Mouse (Mus musculus) olfactory bulb, adult 2 months (tissue): ENCODE measurements at regions not wholly inside any gene's neighbourhood (a gene's known extent, or its start where the extent isn't known, plus 50 kb on each side); places are given as distances from the start of the nearest gene placed in this dataset.

Source experiments
- H3K27ac ChIP-seq: fragments of 200-500 bp; 2 replicates; pipeline ENCODE4 v1.5.1; 2012; ENCODE audit warnings: low read depth, low read length; ENCODE audit not compliant: insufficient read depth
- H3K4me1 ChIP-seq: fragments of 200-500 bp; 2 replicates; pipeline ENCODE4 v1.6.1; 2012; ENCODE audit warnings: low read length; ENCODE audit not compliant: control insufficient read depth, insufficient read depth
- H3K4me3 ChIP-seq: fragments of 200-500 bp; 2 replicates; pipeline ENCODE4 v1.5.1; 2012; ENCODE audit warnings: mild to moderate bottlenecking, low read depth, low read length, moderate library complexity; ENCODE audit not compliant: insufficient read depth
- CTCF ChIP-seq: fragments of 200-500 bp; IDR thresholded peaks from 2 replicates; pipeline ENCODE4 v1.5.1; 2012; ENCODE audit warnings: low read depth, mild to moderate bottlenecking, low read length, moderate library complexity; ENCODE audit not compliant: insufficient read depth
- POLR2A ChIP-seq: fragments of 200-500 bp; IDR thresholded peaks from 2 replicates; pipeline ENCODE4 v1.6.1; 2012; ENCODE audit warnings: mild to moderate bottlenecking, low read depth, low read length, moderate library complexity; ENCODE audit not compliant: insufficient read depth
- WGBS: fragments of 180-500 bp; shearing (Covaris S2); methylation state at CpG from one replicate; pipeline ENCODE4 v1.1.7; 2018; 5-methylcytosine and 5-hydroxymethylcytosine counted together

DNA sequence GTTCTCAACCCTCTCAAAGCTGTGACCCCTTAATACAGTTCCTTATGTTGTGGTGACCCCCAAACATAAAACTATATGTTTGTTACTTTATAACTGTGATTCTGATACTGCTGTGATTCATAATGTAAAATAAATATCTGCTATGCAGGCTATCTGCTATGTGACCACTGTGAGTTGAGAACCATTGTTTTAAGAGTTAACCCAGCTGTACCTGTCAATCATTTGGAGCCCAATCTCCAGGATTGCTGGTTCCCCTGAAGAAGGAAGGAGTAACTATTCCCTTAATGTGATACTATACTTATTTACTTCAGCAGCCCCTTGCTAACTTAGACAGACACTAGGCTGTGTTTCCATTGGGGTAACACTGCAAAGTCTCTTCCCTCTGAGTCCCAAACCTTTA, 400.5 kb downstream of the Nbas start:
- Histone ChIP-seq H3K4me1 (no peaks in the 10 kb centered on the region), H3K27ac (no peak overlapping the region), H3K4me3 (no peak overlapping the region)
- TF ChIP-seq POLR2A: no peak
- no peak for TF ChIP-seq CTCF

DNA sequence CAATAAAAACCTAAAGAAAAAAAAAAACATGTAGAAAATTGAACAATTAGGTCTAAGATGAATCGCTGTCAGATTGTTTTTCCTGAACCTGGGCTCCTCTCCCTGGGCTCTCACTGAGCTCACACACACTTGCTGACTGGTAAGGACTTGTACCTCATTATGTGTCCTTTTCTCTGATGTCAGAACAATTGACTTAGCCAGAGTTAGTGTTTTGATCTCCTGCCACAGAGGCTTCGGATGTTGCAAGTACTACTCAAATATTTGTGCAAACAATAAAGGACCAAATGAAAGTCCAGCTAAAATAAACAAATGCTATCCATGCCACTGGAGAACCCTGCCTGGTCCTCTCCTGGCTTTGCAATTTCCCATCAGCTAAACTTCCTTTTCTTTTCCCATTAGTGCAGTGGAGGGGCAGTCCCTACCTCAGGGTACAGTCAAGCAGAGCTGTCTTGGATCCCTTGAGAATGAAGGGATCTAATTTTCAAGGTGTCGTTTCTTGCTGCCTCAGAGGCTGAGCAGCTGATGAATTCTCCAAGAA, 399.6 kb downstream of the Nbas start:
- Histone ChIP-seq H3K4me3 (no peak overlapping the region), H3K27ac (no peak overlapping the region), H3K4me1 (no peaks in the 10 kb centered on the region)
- WGBS: 77% methylated on average over 3 of the region's 3 CpGs
- TF ChIP-seq POLR2A (no peak), CTCF (no peak)

DNA sequence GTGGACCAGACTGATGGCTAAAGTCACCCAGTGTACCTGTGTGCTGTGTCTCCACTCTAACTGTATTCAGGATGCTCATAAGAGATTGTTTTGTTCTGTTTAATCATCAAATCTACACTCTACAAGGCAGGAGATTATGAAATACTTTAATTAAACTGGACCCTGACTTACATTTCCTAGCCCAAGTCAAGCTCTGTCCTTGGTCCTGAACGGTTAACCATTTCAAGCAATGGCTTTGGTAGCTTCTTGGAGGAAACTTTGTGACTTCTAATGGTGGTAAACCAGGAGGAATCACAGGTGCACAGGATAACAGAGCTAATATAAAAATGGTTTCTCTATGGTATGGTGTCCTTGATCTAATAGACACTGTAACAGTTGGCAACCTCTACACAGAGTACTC, 370.4 kb downstream of the Nbas start:
- no peak for TF ChIP-seq CTCF
- no peak for TF ChIP-seq POLR2A
- WGBS: 77% methylated on average over 1 of the region's 1 CpGs
- Histone ChIP-seq H3K4me3 (no peak overlapping the region), H3K27ac (no peak overlapping the region), H3K4me1 (no peaks in the 10 kb centered on the region)
